Mouse (Mus musculus): ENCODE measurements at regions not wholly inside any gene's neighbourhood (a gene's known extent, or its start where the extent isn't known, plus 50 kb on each side); places are given as distances from the start of the nearest gene placed in this dataset.

- TF ChIP-seq CTCF (IDR thresholded peaks at IDR 0.05; ENCODE audit: extremely low read depth, insufficient read depth, insufficient read length, insufficient replicate concordance) (no peak), POLR2A (IDR thresholded peaks at IDR 0.05; ENCODE audit: low read depth, low read length) (no peak)
Observed at GRCm38 (mm10) chr8:8011151-8011550, 649.9 kb downstream of the Efnb2 start.
